Mouse (Mus musculus) urinary bladder, postnatal 36 days (tissue): Measurements from ENCODE around the gene Dicer1.
"Not testable (repeated sequence)": the region's sequence is repeated elsewhere in the genome, so short reads cannot be mapped to it uniquely, and the experiment has no call there.

Experiments
- DNase-seq, 2 experiments: peaks; one replicate each; pipeline ENCODE4 v3.0.0; 2022; ENCODE audit warnings: low spot score in 2 of 2, mixed read lengths in 1 of 2

The Dicer1 gene

DNA sequence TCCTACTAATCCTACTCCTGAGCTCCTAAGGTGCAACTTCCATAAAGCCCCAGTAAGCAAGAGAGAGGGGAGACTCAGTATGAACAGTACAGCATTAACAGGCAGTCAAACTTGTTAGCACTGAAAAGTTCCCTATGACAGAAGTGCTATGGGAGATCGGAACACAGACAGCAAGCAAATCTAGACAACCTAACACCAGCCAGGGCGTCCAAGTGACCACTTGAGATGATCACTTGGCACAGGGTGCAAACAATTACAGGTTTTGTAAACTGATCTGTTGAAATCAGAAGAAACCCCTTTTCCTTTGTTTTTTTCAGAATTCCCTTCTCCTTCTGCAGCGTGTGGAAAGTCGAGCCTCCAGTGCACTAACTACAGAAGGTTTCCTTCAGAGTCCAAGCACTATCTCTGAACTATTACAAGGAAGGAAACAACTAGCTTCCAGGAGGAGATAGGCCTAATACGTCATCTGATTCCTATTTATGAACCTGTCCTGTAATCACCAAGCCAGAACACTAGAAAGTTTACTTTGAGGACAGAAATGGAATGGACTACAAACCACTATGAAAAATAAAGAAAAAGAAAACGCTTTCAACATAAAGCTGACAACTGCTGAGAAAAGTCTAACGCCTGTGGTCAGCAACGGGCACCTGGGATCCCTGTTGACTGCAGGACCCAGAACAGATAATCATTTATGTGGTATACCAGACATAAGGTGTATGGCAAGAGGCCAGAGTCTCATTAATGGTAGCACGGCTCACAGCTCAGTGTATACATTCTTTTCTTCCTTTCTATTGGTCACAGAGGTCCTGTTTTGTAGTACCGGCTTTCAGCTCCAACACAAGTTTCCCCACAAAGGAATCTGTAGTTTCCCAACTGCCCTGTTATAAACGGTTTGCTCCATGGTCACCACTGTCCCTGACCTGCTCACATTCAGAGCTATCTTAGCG is 10.6 kb downstream of the Dicer1 start:
- no peak for DNase-seq

DNA sequence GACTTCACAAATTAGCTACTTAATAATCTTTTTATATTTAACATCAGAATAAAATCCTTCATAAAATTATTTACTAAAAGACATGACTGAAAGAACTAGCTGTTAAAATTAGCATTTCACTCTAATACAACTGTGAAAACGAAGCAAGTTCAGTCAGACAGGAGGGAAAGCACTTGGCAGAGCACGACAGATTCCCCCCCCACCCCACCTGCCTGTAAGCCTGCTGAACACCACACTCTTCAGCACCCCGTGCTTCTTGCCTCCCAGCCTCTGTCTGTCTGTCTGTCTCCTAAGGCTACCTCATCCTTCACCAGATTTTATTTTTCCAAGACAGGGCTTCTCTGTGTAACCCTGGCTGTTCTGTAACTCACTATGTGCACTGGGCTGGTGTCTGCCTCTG is 12.8 kb downstream of the Dicer1 start:
- DNase-seq, result no peak

DNA sequence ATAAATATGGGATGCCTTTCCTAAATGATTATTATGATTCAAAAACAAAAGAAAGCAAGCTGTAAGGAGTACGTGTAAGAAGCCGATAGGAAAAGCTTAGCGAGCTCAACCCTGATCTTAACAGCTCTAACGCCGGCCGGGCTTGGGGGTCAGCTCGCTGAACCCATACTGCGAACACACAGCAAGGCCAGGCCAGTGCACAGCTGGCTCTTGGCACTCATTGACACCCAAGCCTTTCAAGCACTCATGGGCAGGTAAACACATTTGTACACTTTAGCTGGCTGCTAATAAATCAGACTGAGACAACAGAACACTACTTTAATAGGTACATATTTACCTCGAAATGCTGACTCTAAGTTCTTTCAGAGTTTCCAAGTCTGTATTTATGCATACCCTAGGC is 13.3 kb downstream of the Dicer1 start:
- no peak for DNase-seq

DNA sequence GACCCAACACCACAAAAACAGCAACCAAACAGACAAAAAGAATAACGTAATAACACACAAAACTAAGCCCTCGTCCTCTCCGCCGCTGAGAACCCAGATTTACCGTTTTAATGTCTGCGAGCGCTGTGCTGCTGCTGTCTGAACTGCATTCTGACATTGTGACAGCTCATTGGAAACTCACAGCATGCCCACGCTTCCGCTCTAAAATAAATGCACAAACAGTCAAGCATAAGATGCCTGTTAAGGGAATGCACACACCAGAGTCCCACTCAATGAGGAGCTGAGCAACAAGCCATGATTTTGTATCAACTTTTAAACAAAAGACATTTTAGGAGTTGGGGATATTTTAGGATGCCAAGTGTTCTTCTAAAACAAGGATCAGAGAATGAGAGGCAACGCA is 14.1 kb downstream of the Dicer1 start:
- no peak for DNase-seq

DNA sequence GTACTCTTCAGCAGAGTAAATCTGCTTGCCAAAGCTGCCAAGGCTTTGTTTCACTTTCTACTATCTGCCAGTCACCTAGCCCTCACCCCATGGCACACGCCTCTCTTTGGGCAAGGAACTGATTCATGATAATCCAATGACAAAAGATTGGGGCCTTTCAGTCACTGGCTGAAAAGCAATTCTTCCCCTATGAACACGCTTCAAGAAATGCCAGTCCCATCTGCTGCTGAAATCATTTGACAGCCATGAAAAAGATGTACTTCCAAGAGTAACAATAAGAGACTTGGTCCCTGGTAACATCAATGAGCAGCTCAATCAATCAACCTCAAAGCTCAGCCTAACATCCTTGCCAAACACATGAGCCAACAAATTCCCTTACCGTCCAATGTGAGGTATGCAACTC is 15.8 kb downstream of the Dicer1 start:
- no peak for DNase-seq

DNA sequence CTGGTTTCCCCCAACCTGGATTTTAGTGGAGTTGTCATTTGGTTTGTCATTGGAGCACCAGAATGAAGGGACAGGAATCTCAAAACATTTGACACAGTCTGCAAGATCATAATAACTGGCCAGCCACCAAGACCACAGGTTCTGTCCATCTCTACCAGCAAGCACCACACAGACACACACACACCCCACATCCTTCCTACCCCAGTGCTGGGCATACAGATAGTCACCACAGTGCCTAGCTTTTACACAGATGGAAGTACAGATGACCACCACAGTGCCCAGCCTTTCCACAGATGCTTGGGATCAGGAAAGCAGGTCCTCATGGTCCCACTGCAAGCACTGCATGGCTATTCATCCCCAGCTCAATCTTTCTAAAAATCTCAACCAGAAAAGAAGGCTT is 18.6 kb downstream of the Dicer1 start:
- no peak for DNase-seq

DNA sequence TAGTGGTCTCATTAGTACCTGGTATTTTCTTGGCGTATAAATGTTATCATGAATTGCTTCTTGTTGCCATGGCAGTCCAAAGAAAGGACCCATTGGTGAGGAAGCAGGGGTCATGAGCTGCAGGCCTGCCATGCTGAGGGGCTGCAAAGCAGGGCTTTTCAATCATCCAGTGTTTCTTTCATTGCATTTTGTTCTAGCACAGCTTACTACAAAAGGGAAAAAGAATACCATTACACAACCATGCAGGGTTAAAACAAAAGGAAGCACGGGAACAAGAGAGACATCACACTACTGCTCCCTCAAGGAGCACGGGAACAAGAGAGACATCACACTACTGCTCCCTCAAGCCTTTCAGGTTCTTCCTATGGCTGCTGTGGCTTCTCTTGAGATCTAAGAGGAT is 20.0 kb downstream of the Dicer1 start:
- DNase-seq, result no peak

DNA sequence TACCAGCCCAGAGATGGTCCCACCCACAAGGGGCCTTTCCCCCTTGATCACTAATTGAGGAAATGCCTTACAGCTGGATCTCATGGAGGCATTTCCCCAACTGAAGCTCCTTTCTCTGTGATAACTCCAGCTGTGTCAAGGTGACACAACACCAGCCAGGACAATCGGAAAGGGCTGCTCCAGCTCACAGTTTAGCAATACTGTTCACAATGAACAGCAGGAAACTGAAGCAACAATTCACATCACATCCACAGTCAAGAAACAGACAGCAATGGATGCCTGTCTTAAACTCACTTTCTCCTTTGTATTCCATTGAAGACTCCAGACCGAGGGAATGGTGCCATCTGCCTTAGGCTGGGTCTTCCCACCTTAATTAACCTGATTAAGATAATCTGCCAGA is 25.3 kb downstream of the Dicer1 start:
- not testable (repeated sequence) for DNase-seq

DNA sequence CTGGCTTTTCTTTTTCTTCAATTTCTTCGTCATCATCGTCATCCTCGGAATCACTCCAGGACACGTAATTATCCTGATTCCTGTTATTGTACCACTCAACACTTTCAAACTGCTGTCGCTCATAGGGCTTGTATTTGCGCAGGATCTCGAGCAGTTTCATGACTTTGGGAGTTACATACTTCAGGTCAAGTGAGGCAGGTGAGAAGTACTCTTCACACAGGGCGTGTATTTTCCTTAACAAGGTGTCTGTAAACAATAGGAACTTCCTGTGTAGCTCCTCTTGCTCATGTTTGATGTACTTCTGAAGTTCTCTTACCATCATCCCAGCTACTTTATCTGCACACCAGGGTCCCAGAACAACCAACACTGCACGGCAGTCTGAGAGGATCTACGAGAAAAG is 29.7 kb downstream of the Dicer1 start:
- DNase-seq, result no peak

DNA sequence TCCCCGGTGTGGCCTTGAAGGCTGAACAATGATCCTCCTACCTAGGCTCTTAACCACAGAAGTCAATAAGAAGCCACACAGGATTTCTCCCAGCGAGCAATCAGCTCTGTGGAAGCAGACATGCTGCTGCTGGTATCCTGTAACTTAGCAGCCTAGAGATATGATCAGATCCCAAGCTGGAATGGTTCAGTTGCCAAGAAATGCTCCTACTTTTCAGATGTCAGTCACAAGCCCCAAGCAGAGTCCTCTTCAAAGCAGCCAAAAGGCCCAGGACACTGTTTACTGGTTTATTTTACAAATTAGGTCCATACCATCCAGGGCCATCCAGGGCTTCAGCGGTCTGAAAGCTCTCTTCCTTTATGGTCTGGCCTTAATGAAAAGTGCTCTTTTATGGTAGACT is 30.7 kb downstream of the Dicer1 start:
- DNase-seq, result no peak

DNA sequence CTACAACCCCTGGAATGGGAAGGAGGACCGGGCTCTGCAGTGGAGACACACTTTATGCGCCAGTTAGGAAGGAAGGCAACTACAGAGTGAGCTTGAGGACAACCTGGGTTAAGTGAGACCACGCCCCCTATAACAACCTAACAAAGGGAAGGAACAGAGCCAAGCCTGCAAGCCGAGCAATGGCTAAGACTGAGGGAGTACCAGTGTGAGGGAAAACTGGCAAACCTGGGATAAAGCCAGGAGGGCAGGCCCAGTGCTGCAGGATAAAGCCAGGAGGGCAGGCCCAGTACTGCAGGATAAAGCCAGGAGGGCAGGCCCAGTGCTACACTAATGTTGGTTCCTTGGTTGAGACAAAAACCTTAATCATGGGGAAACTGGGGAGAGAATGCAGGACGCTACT is 32.8 kb downstream of the Dicer1 start:
- peak in 1 of 2 experiments; percentile 5 for DNase-seq

DNA sequence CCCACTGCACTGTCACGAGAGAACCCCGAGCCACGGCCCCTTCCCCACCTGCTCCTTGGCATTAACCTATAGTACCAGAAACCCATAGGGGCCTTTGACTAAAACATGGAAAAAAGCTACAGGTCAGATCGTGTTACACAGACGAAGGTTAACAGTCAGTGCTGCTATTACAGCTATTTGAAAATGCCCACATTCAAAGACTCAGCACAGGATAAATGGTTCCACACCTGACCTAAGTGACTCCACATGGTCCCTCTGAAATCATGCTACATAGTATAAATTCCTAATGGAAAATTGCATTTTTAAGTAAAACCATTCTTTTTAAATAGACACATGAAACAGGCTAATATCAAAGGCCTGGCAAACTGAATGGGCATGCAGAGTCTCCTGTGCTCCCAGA is 35.3 kb downstream of the Dicer1 start:
- no peak for DNase-seq

DNA sequence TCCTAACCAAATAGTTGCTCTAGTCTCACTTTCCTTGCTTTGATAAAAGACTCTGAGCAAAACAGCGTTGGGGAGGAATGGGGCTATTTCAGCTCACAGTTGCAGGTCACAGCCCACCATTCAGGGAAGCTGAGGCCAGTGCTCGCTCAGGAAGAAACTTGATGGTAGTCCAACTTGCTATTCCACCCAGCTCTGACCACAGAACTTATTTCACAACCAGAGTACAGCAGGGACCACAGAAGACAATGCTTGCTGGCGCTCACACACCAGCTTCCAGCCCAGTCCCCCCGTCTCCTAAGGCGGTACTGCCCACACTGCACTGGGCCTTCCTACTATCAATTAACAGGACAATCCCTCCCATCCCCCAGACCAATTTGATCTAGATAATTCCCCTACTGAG is 36.3 kb downstream of the Dicer1 start:
- no peak for DNase-seq

DNA sequence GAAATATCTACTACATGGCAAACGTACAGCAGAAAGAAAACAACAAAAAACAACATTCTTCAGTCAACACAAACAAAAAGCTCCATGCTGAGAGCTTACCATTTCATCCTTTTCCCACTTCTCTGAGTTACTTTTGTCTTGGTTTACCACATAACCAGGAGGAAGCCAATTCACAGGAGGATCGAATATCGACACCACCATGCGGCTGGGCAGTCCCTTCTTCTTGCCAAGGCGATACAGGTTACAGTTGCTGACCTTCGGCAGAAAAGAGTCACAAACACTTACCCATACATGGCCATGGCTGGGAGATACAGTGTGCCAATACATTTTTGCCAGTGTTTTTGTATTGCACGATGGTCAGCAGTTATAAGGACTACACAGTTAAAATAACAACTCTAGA is 51.5 kb downstream of the Dicer1 start:
- no peak for DNase-seq

DNA sequence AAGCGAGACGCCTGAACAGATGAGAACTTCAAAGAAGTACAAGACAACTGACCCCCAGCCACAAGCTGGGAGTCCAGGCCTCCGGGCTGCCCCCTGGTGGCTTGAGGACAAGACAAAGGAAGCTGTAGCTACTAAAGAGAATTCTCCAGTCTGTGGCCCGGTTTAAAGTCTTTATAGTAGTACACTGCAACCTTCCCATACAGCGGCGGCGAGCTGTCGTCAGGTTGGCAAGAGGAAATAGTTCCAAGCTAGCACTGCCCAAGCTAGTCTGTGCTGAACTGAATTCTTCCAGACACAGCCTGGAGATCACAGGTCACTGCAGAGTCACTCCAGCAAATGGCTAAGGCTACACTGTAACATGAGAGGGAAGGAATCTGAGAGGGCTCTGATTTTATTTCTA is 52.0 kb downstream of the Dicer1 start:
- DNase-seq, result peak in 1 of 2 experiments; percentile 33

DNA sequence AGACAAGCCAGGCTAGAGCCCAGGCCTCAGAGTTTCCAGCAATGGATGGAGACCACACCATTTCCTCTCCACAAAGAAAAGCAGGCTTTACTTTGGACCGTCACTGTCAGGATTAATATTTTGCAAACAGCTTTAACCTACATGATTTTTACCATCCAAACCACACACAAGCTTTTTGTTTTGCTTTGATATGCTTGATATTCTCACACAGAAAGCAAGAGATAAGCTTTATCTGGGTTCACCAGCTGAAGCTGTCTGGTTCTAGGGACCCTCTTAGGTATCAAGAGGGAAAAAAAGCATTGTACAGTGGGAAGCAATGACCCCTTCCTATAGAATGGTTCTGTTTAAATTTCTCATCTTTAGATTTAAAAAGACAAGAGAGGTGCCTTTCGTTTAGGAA is 56.2 kb downstream of the Dicer1 start:
- no peak for DNase-seq

DNA sequence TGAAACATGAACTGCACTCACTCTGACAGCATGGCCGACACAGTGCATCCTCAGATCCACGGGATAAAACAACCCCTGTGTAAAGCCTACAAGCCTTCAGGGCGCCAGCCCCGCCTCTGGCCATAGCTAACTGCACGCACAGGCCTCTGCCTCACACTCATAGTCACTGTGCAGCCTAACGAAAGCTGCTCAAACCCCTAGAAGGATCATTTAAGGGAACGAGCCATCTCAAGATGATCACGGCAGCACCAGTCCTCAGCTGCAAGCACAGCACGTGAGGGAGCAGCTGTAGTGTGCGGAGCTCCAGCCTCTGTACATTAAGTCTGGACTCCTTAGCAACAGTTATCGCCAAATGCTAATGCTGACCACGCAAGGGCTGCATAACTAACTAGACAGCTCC is 58.9 kb downstream of the Dicer1 start:
- no peak for DNase-seq

DNA sequence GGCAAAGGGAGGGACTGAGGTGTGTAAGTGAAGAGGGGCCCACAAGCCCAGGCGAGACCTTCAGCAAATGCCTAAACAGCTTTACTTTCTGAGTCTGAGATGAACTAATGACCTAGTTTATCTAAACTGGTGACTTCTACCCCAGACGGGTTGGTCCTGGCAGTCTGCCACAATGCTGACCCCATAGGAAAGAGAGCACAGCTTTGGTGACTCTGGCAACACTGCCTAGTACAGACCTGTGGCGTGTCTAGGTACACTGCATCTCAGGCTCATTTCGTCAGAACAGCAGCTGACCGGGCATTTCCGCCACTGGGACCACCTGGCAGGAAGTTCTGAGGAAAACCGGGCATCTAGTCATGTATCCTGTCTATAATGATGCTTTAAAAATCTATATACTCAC is 61.3 kb downstream of the Dicer1 start:
- DNase-seq, result peak in 1 of 2 experiments; percentile 6

DNA sequence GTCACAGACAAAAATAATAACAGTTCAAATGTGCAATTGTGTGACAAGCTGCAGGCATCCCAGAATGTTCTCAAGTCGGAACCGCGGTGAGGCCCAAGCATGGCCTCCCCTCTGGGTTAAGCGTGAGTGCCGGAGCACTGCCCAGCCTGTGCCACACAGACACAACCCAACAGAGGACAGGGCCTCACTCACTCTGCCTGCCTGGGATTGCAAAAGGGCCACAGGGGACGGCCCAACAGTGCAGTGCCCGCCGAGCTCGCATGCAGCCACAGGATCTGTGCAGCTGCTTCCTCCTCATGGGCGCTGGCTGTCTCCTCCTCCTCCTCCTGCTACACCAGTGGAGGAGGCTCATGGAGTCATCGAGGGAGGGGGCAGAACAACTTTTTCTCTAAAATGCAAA is 62.9 kb downstream of the Dicer1 start:
- DNase-seq, result peak in 1 of 2 experiments; percentile 24

DNA sequence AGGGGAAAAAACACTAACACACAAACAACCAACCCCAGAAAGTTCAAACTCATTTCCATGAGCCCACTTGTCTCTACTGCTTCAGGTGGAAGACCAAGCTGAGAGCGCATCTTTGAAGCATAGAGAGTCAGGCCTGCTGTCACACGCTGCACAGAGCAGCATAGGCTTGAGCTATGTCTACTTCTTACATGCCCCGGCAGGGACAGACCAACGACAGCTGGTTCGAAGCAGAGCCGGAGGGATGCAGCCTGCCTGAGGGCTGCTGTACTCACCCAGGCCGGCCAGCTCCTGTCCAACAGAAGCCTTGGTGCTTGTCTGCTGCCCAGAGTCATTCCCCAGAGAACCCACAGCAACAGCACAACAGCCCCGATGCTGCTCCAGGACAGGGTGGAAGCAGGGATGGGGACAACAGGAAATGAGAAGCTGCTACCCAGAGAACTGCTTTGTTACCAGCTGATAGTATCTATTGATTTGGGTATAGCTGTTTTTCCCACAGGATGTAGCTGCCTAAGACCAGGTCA is 67.3 kb downstream of the Dicer1 start:
- no peak for DNase-seq

DNA sequence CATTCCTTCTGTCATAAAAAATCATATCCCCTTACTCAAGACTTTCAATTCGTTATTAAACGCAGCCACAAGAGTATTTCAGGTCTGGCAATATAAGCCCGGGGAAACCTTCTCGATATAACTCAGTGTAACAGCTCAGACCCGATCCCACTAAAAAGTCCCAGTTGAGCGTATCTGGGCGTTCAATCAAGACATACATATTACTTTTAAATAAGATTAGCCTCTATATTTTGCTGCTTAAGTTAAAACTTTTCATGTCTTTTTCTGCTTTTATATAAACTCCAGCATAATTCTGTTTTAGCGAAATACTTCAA is 72.0 kb downstream of the Dicer1 start:
- DNase-seq, result no peak

DNA sequence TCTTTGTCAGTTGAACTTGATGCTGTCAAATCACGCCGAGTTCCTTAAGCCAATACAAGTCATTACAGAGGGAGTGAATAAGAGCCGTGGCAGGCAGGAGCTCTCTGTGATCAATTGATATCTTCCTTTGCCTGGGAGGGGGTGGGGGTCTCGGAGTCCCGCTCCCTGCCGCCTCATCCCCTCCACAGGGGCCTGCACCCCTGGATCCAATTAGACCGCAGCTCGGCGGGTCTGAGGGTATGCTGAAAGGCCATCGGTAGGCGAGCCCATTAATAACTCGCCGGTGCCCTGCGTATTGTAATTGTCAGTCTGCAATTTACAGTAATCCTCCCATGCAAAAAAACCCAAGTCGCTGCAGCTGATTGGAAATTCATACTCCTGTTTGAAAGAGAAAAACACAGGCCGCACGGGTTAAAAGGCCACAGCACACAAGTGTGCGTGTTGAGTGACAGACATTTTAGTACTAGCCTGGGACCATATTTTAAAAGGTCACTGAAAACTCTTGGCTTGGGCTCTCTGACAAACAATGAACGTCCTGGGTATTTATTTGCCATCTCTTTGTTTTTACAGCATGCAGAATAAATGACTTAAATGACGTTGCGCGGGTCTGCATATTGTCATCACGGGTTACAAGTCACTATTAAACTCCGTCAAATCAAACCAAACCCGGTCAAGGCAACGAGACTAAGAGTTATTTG is 72.5 kb downstream of the Dicer1 start:
- no peak for DNase-seq

DNA sequence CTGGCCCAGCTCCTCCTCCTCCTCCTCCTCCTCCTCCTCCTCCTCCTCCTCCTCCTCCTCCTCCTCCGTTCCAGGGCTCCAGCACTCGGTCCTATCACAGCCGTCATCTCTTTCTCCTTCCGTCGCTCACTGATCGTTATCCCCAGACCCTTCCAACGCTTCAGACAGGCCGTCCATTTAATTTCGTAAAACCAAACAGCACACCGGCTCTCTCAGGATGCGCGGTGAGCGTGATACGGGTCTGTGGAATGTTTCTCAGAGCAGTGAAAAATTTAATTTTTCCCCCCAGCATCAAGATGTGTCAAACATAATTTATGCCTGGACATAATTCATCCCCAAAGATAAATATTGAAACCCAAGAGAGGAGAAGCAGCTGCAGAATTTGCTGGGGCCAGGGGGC is 73.3 kb downstream of the Dicer1 start:
- no peak for DNase-seq
